Mouse (Mus musculus): ENCODE measurements around the gene Gm20388.

- TF ChIP-seq TAL1 (IDR thresholded peaks at IDR 0.05; ENCODE audit: low read length) (no peak), GATA1 (IDR thresholded peaks at IDR 0.05; ENCODE audit: low read length) (no peak)
Observed at GRCm38 (mm10) chr8:122140411-122140810, 2229.8 kb downstream of the Gm20388 start.

Measured in erythroblast, embryonic 14.5 days (primary cell).